Mouse (Mus musculus) limb, embryonic 15.5 days (tissue): ENCODE results near the gene Arhgap8. TPM values are rescaled to one million over a fixed set of nuclear protein-coding genes. Genes with fewer than 3 reads are reported as not detected.
"Not testable (repeated sequence)": the region's sequence is repeated elsewhere in the genome, so short reads cannot be mapped to it uniquely, and the experiment has no call there.

ENCODE experiments used
- ATAC-seq: fragments of 200-750 bp; cut with Nextera tagmentation; 2 replicates; pipeline ENCODE4 v1.8.0; 2017; ENCODE audit warnings: low read depth, moderate TSS enrichment; ENCODE audit not compliant: insufficient number of reproducible peaks, low FRiP score, low TSS enrichment
- H3K27ac ChIP-seq: fragments of 300-500 bp; sonication (generic); 2 replicates; pipeline ENCODE4 v1.5.1; 2015; ENCODE audit warnings: moderate library complexity, mild to moderate bottlenecking, inconsistent platforms
- H3K27me3 ChIP-seq: fragments of 300-500 bp; sonication (generic); 2 replicates; pipeline ENCODE4 v1.6.1; 2015; ENCODE audit warnings: inconsistent platforms
- H3K36me3 ChIP-seq: fragments of 300-500 bp; sonication (generic); 2 replicates; pipeline ENCODE4 v1.6.1; 2015; ENCODE audit warnings: inconsistent platforms
- H3K4me1 ChIP-seq: fragments of 300-500 bp; sonication (generic); 2 replicates; pipeline ENCODE4 v1.6.1; 2015; ENCODE audit warnings: inconsistent platforms
- H3K4me2 ChIP-seq: fragments of 300-500 bp; sonication (generic); 2 replicates; pipeline ENCODE4 v1.6.1; 2015; ENCODE audit warnings: mild to moderate bottlenecking, inconsistent platforms
- H3K4me3 ChIP-seq: fragments of 300-500 bp; sonication (generic); 2 replicates; pipeline ENCODE4 v1.5.1; 2015; ENCODE audit warnings: mild to moderate bottlenecking, inconsistent platforms
- H3K9ac ChIP-seq: fragments of 300-500 bp; sonication (generic); 2 replicates; pipeline ENCODE4 v1.6.1; 2015; ENCODE audit warnings: inconsistent platforms
- H3K9me3 ChIP-seq: fragments of 300-500 bp; sonication (generic); 2 replicates; pipeline ENCODE4 v1.6.1; 2016; ENCODE audit warnings: inconsistent platforms
- whole genome bisulfite sequencing: fragments of 180-500 bp; shearing (Covaris S2); methylation state at CpG from one replicate; pipeline ENCODE4 v1.1.7; 2015; 5-methylcytosine and 5-hydroxymethylcytosine counted together
- polyA plus RNA-seq: library from polyadenylated mRNA; unstranded; fragments of >200 nt; fragmentation: Nextera tagmentation; extraction: Ambion mirVana; gene quantifications from 2 replicates; pipeline ENCODE4 v1.2.1, GENCODE M21; 2015

Gene Arhgap8
- polyA plus RNA-seq, 1 experiment from 2014 or later = 6.1 TPM

DNA sequence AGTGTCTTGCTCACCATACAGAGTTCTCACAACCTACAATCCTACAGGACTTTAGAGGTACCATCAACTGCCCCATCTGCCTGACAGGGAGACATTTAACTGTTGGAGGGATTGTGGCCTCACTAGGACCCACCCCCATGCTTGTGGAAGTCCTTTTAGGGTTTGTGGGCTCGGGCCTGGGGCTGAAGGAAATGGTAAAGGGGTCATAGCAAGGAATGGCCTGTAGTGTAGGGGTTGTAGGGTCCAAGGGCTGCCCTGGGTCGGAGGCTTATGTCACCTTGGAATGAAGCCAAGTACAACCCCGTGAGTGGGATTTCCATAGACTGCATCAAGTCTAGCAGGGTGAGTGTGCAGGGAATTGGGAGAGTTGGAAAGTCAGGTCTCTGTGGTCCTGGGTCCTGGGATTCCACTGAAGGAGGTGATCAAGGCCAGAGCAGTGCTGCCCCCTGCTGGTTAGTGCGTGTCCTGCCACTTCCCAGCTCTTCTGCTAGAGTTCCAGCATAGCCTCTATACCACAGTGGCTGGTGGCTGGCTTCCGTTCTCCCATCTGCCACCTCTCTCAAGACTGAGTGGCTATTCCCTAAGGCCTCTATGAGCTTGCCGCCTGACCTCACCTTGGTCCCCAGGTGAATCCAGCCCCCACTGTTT is 19.6 kb upstream of the Arhgap8 start:
- no peak overlapping the region for H3K4me3 ChIP-seq

DNA sequence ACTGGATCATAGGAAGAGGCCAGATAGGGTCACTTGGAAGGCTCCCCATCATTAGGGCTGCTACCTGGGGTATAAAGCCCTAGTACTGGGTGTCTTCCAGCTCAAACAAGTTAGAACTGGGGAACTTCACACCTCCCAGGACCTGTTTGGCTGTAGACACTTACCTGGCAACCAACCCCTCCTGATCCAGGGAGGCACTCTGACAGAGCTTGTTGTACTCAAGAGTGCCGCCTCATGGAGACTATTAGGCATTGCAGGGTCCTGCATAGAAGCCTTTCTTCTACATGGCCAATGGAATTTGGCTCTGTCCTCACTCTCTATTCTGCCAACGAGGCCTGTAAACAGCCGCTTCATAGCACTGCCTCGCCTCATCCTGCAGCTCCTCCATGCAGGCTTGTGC is 17.9 kb upstream of the Arhgap8 start:
- Histone ChIP-seq H3K9me3 (no peaks in the 10 kb centered on the region), H3K36me3 (peaks cover 50% of the 10 kb centered on the region), H3K27ac (no peak overlapping the region), H3K27me3 (no peaks in the 10 kb centered on the region), H3K4me2 (no peak overlapping the region), H3K4me1 (peaks cover 34% of the 10 kb centered on the region), H3K4me3 (no peak overlapping the region), H3K9ac (no peak overlapping the region)
- WGBS = 23% methylated on average over 4 of the region's 4 CpGs
- no peak for ATAC-seq

More for the DNA sequence above, 19.6 kb upstream of the Arhgap8 start:
- H3K4me1 ChIP-seq = peaks cover 48% of the 10 kb centered on the region
- 52% methylated on average over 6 of the region's 6 CpGs for WGBS
- H3K36me3 ChIP-seq = peaks cover 65% of the 10 kb centered on the region
- H3K9ac ChIP-seq = no peak overlapping the region
- H3K9me3 ChIP-seq = no peaks in the 10 kb centered on the region
- no peak for ATAC-seq
- H3K27ac ChIP-seq = no peak overlapping the region
- no peak overlapping the region for H3K4me2 ChIP-seq
- H3K27me3 ChIP-seq = no peaks in the 10 kb centered on the region

DNA sequence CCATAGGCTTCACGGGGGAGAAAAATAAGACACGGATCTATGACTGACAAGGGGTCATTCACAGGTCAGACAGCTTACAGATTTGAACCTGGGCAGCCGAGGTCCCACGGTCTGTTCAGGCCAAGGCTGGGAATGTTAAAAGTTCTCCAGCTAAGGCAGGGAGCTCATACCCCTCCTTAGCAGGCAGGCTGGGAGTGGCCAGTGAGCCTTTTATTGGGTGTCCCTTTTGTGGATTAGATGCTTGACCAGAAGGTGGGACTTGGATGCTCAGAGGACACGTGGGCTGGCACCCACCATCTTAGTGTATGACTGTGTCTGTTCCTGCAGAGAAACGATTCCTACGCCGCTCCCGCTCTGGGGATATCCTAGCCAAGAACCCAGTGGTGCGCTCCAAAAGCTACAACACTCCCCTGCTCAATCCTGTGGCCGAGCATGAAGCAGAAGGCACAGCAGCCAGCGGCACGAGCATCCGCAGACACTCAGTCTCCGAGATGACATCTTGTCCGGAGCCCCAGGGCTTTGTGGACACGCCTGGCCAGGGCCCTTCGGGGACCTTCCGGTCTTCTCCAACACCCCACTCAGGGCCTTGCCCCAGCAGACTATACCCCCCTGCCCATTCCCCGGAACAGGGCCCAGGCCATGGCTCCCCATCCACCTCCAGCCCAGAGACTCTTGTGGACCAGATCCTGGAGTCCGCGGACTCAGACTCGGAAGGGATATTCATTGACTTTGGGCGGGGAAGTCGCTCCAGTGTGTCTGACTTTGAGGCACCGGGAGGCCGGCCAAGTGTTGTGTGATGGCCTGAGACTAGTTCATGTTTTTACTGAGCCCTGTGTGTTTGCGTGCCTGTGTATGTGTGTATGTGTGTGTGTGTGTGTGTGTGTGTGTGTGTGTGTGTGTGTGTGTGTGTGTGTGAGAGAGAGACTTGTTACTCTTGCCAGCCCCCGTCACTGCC is 17.2 kb upstream of the Arhgap8 start:
- Histone ChIP-seq H3K36me3 (peaks cover 49% of the 10 kb centered on the region), H3K4me1 (peaks cover 27% of the 10 kb centered on the region), H3K4me3 (no peak overlapping the region), H3K27me3 (no peaks in the 10 kb centered on the region), H3K9ac (no peak overlapping the region), H3K27ac (no peak overlapping the region), H3K9me3 (no peaks in the 10 kb centered on the region), H3K4me2 (no peak overlapping the region)
- WGBS = 89% methylated on average over 29 of the region's 29 CpGs
- ATAC-seq = no peak

DNA sequence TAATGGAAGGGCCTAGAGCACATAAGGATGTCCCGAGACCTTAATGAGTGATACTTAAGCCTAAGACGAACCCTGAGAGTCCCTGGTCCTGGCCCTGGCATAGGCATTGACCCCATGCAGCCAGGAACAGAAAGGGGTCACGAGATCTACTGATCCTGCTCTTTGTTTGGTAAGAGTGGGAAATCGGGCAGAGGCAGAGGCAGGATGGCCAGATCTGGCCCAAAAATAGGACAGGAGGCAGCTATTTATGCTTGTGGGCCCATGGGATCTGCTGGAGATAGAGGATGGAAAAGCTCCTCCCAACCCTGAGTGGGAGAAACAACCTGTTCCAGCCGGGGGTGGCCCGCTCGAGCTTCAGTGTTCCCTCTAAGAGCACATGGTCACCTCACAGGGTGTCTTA is 15.9 kb upstream of the Arhgap8 start:
- H3K4me2 ChIP-seq = no peak overlapping the region
- no peak overlapping the region for H3K4me3 ChIP-seq
- no peaks in the 10 kb centered on the region for H3K27me3 ChIP-seq
- no peaks in the 10 kb centered on the region for H3K9me3 ChIP-seq
- peaks cover 14% of the 10 kb centered on the region for H3K4me1 ChIP-seq
- 85% methylated on average over 7 of the region's 7 CpGs for WGBS
- H3K27ac ChIP-seq = no peak overlapping the region
- peaks cover 47% of the 10 kb centered on the region for H3K36me3 ChIP-seq
- ATAC-seq = no peak
- H3K9ac ChIP-seq = no peak overlapping the region

DNA sequence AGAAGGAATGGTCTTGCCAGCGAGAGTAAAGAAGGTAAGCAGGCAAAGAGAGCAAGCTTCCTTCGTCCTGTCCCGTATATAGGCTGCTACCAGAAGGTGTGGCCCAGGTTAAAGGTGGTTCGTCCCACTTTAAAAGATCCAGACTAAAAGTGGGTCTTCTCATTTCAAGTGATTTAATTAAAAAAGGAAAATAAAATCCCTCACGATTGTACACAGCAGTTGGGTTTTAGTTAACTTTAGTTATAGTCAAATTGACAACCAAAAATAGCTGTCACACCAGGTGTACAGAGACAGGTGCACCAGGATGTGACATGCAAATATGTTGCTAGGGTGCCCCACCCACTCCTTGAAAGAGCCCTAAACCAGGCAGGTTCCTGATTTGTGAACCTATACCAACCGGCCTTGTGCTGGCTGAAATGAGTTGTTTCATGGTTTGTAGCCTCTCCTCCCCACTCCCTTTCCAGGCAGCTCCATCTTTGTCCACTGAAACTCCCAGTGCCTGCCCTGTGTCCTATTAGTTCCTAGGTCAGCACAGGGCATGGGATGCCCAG is 14.4 kb upstream of the Arhgap8 start:
- H3K4me3 ChIP-seq = no peak overlapping the region
- WGBS = 82% methylated on average over 6 of the region's 6 CpGs
- no peaks in the 10 kb centered on the region for H3K9me3 ChIP-seq
- ATAC-seq = no peak
- H3K9ac ChIP-seq = no peak overlapping the region
- no peak overlapping the region for H3K27ac ChIP-seq
- peaks cover 32% of the 10 kb centered on the region for H3K36me3 ChIP-seq
- peaks cover 8% of the 10 kb centered on the region for H3K4me1 ChIP-seq
- H3K4me2 ChIP-seq = no peak overlapping the region
- H3K27me3 ChIP-seq = no peaks in the 10 kb centered on the region

DNA sequence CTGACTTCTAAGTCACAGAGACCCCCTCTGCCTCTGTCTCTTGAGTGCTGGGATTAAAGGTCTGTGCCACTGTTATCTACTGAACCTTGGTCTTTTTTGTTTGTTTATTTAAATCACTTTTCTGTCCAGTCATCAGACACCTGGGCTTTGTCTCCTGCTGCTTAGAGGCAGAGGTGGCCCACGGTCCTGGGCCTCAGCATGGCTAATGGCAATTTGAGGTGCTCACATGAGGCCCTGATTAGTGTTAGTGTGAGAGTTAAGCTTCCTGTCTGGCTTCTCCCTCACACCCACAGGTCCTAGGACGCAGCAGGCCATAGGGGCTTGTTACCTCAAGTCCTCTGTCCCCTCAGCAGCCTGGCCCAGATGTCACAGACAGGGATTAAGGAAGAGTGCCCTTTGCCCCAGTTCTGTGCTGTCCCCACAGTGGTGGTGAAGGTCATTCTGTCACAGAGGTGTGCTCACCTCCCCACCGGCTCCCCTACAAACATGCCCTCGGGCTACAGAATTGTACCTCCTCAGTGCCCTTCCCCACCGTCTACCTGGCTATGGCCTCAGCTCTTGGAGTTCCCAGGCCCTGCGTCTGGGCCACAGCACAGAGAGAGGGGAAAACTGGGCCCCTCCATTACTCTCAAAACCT is 12.8 kb upstream of the Arhgap8 start:
- no peaks in the 10 kb centered on the region for H3K27me3 ChIP-seq
- no peak overlapping the region for H3K9ac ChIP-seq
- H3K4me1 ChIP-seq = peaks cover 1% of the 10 kb centered on the region; the same call in 1 of the 2 replicates
- H3K4me2 ChIP-seq = no peak overlapping the region
- H3K4me3 ChIP-seq = no peak overlapping the region
- WGBS = 49% methylated on average over 6 of the region's 6 CpGs
- H3K27ac ChIP-seq = no peak overlapping the region
- H3K36me3 ChIP-seq = peaks cover 23% of the 10 kb centered on the region
- no peaks in the 10 kb centered on the region for H3K9me3 ChIP-seq
- ATAC-seq = no peak

DNA sequence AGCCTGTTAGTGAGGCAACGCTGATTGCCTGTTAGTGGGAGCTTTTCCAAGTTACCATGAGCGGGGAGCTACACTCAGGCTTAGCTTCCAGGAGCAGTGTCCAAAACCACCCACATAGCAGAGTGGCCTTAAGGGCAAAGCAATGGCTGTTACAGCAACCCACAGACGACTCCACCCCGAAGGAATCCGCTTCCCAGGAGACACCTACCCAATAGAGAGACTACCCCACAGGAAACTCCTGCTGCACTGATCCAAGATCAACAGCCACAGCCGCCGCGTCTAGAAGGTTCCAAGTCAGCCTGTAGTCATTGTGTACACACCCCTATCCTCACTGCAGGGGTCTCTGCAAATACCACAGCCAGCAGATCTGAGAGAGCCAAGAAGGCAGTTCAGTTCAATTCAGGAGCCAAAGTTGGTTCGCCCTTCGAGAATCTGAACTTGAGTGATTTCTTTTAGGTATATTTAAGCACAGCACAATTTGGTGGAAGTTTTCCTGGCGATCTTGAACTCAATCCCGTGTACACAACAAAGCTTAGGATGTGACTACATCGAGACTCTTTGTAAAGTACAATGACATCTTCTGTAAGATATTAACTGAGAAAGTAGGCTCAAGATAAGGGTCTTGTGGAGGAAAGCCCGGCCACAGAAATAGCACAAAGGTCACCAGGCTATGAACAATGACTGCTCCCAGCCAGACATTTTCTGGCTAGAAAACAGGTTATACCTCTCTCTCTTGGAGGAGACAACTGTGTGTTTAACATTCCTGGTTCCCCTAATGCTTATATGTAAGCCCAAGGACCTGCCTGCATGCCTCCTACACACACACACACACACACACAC is 7.1 kb upstream of the Arhgap8 start:
- Histone ChIP-seq H3K4me2 (no peak overlapping the region), H3K27ac (peak overlapping the region; percentile 35; the same call in 1 of the 2 replicates), H3K4me3 (no peak overlapping the region), H3K9me3 (no peaks in the 10 kb centered on the region), H3K9ac (no peak overlapping the region), H3K36me3 (no peaks in the 10 kb centered on the region), H3K4me1 (peaks cover 17% of the 10 kb centered on the region), H3K27me3 (no peaks in the 10 kb centered on the region)
- WGBS = 58% methylated on average over 14 of the region's 14 CpGs
- no peak for ATAC-seq

DNA sequence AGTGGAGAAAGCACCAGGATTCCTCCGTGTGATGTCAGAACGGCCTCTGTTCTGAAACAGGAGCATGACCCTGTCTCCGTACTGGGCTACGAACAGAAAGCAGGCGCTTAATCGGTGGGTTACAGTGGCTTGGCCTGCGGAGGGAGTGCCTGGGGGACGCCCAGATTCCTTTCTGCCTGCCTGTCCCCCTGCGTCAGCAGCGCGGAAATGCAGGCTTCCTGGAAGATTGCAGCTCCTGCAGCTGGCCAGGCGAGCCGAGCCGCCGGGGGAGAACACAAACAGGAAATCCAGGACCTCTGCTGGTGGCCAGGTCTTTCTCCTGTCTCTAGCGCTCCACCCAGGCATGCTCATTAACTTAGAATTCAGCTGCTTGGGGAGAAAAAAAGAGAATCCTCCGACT is 5.1 kb upstream of the Arhgap8 start:
- 0 out of 2 replicates have a peak overlapping the region, but pooled peaks have one; percentile 26 for H3K9ac ChIP-seq
- peak overlapping the region; percentile 48 for H3K4me2 ChIP-seq
- WGBS = 2% methylated on average over 17 of the region's 17 CpGs
- H3K36me3 ChIP-seq = no peaks in the 10 kb centered on the region
- no peak for ATAC-seq
- H3K4me3 ChIP-seq = peak overlapping the region; percentile 23
- H3K27ac ChIP-seq = peak overlapping the region; percentile 83
- no peaks in the 10 kb centered on the region for H3K9me3 ChIP-seq
- H3K4me1 ChIP-seq = peaks cover 20% of the 10 kb centered on the region
- no peaks in the 10 kb centered on the region for H3K27me3 ChIP-seq

DNA sequence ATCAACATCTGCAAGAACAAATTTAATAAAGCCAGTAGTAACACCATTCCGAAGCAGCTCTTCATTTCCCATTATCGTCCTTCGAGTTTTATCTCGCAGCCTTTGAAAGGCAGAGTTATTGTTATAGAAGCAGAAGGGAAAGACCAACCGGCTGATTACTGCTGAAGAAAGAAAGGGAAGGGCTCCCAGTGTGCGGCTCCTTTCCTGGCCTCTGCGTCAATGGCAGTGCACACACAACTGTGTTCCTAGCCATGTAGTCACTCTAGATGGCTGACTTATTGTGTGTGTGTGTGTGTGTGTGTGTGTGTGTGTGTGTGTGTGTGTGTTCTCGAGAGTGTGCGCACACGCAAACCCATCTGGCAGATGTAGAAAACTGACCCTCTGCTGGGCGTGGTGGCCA is 4.7 kb upstream of the Arhgap8 start:
- no peaks in the 10 kb centered on the region for H3K36me3 ChIP-seq
- H3K27ac ChIP-seq = peak overlapping the region; percentile 83
- H3K27me3 ChIP-seq = no peaks in the 10 kb centered on the region
- no peak overlapping the region for H3K9ac ChIP-seq
- H3K9me3 ChIP-seq = no peaks in the 10 kb centered on the region
- ATAC-seq = no peak
- H3K4me1 ChIP-seq = peaks cover 24% of the 10 kb centered on the region
- H3K4me3 ChIP-seq = peak overlapping the region; percentile 23
- 33% methylated on average over 11 of the region's 11 CpGs for WGBS
- peak overlapping the region; percentile 48 for H3K4me2 ChIP-seq

DNA sequence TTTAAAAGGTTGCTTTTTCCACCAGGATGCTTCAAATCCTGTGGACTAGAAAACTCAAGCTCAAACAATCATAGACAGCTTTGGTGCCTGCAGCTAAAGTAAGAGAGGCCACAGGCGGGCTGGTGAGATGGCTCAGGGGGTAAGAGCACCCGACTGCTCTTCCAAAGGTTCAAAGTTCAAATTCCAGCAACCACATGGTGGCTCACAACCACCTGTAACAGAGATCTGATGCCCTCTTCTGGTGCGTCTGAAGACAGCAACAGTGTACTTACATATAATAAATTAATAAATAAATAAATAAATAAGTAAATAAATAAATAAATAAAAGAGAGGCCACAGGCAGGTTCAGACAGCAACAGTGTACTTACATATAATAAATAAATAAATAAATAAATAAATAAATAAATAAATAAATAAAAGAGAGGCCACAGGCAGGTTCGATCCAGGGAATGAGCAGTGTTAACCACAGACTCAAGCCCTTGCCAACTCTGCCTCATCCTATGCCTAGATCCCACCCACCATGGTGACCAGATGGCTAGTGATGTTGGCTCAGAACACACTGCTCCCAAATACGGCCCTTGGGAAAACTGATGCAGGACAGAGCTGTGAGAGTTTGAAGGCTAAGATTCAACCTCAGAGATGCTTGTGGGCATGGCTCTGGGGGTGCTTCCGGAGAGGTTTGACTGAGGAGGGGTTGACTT is 2.1 kb upstream of the Arhgap8 start:
- H3K4me2 ChIP-seq, H3K4me3 ChIP-seq, H3K27me3 ChIP-seq, ATAC-seq, H3K36me3 ChIP-seq, H3K9me3 ChIP-seq, H3K9ac ChIP-seq, H3K27ac ChIP-seq: not testable (repeated sequence)
- 60% methylated on average over 6 of the region's 6 CpGs for WGBS
- peaks cover 31% of the 10 kb centered on the region for H3K4me1 ChIP-seq

DNA sequence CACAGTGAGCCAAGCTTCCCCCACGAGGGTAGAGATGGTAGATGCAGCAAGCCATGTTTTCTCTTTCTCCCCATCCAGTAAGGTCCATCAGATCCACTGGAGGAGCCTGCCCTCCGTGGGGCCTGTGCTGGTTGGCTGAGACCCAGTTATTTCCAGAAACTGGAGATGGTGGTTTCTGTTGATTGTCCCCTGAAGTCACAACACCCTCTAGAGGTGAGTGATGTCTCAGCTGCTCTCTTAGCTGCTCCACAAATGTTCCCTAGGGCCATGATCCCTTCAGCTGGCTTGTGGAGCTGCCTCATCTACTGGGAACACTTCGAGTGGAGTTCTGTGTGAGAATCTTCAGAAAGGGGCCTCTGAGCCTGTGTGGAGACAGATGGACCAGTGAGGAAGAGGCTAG is 1.1 kb upstream of the Arhgap8 start:
- H3K36me3 ChIP-seq = no peaks in the 10 kb centered on the region
- H3K27me3 ChIP-seq = no peaks in the 10 kb centered on the region
- H3K9ac ChIP-seq = no peak overlapping the region
- WGBS = 50% methylated on average over 3 of the region's 3 CpGs
- H3K4me2 ChIP-seq = no peak overlapping the region
- H3K4me3 ChIP-seq = no peak overlapping the region
- H3K27ac ChIP-seq = no peak overlapping the region
- ATAC-seq = no peak
- peaks cover 30% of the 10 kb centered on the region for H3K4me1 ChIP-seq
- H3K9me3 ChIP-seq = no peaks in the 10 kb centered on the region
